Mouse (Mus musculus): ENCODE measurements around the gene Dhx29. TPM values are rescaled to one million over a fixed set of nuclear protein-coding genes. Genes with fewer than 3 reads are reported as not detected.

Gene Dhx29
- polyA plus RNA-seq, 1 experiment from 2014 or later: 19.1 TPM

DNA sequence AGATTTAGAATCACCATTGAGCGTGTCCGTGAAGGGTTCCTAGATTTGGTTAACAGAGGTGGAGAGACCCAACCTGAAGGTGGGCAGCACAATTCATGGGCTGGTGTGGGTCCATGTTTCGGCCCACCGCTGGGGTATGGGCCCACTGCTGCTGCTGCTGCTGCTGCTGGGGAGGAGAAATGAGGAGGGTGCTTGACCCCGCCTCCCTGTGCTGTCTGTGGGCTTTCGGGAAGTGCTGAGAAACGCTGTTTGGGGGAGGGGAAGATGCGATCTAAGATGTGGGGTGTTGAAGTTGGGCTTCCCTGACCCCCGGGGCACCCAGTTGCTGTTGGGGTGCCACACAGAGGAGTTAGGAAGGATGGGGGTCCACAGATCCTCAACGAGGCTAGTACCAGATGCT is 49.5 kb downstream of the Dhx29 start:
- TF ChIP-seq CTCF (IDR thresholded peaks at IDR 0.05; ENCODE audit: low read depth): no peak
- Histone ChIP-seq H3K9me3 (replicated peaks; ENCODE audit: low read length) (no peaks in the 10 kb centered on the region), H3K27ac (no peak overlapping the region), H3K4me3 (replicated peaks; ENCODE audit: low read depth, low read length) (no peak overlapping the region), H3K36me3 (ENCODE audit: insufficient read depth, low read length) (no peaks in the 10 kb centered on the region), H3K4me1 (replicated peaks; ENCODE audit: insufficient read depth, low read length) (no peaks in the 10 kb centered on the region), H3K9ac (ENCODE audit: low read depth, low read length) (no peak overlapping the region), H3K27me3 (ENCODE audit: insufficient read depth, low read length) (no peaks in the 10 kb centered on the region), H3K4me2 (ENCODE audit: low read length) (0 out of 2 replicates have a peak overlapping the region, but pooled peaks have one; percentile 27)
- ATAC-seq (replicated peaks; ENCODE audit: low FRiP score, low read depth): no peak
- 36% methylated on average over 10 of the region's 10 CpGs for WGBS
- DNase-seq (ENCODE audit: low spot score): no peak

DNA sequence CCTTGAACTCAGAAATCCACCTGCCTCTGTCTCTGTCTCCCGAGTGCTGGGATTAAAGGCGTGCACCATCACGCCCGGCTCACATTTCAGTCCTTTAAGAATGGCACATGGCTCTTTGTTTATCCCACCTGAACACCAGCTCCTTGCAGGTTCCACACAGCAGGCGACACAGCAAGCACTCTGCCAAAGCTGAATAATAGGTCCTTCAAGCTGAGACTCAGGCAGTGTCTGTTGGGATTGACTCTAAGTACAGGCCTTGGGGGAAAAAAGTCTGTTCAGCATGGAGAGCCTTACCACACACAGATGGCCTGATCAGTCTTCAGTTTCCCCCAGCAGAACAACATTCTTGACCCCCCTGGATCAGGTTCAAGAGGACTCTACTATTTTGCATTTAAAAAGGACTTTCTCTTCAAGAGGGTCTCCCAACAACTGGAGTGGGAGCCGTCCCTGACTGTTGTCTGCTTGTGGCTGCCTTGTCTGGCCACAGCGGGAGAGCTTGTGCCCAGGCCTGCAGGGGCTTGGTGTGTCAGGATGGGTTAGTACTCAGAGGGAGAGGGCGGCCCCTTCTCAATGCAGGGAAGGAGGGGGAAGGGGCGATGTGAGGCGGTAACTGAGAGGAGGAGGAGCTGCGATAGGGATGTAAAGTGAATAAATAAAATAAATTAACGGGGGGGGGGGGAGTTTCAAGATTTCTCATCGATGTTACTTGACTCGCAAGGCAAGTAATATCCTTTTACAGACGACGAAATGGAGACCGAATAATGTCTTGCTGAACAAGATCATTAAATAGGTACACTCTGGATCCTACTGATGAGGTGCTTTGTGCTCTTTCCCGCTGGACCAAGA is 58.6 kb downstream of the Dhx29 start:
- Histone ChIP-seq H3K9me3 (replicated peaks; ENCODE audit: low read length) (no peaks in the 10 kb centered on the region), H3K4me2 (ENCODE audit: low read length) (peak overlapping the region; percentile 99; the same call in 1 of the 2 replicates), H3K4me3 (replicated peaks; ENCODE audit: low read depth, low read length) (0 out of 2 replicates have a peak overlapping the region, but pooled peaks have one; percentile 49), H3K9ac (ENCODE audit: low read depth, low read length) (no peak overlapping the region), H3K36me3 (ENCODE audit: insufficient read depth, low read length) (no peaks in the 10 kb centered on the region), H3K27ac (no peak overlapping the region), H3K27me3 (ENCODE audit: insufficient read depth, low read length) (peaks cover 42% of the 10 kb centered on the region), H3K4me1 (replicated peaks; ENCODE audit: insufficient read depth, low read length) (peaks cover 17% of the 10 kb centered on the region)
- DNase-seq (ENCODE audit: low spot score): no peak
- ATAC-seq (replicated peaks; ENCODE audit: low FRiP score, low read depth): no peak
- TF ChIP-seq CTCF (IDR thresholded peaks at IDR 0.05; ENCODE audit: low read depth): no peak
- WGBS: 14% methylated on average over 18 of the region's 18 CpGs

- TF ChIP-seq CTCF (IDR thresholded peaks at IDR 0.05; ENCODE audit: low read depth): no peak
- ATAC-seq (replicated peaks; ENCODE audit: low FRiP score, low read depth) (no peak), DNase-seq (ENCODE audit: low spot score) (no peak)
- Histone ChIP-seq H3K4me1 (replicated peaks; ENCODE audit: insufficient read depth, low read length) (peaks cover 17% of the 10 kb centered on the region), H3K9me3 (replicated peaks; ENCODE audit: low read length) (no peaks in the 10 kb centered on the region), H3K27me3 (ENCODE audit: insufficient read depth, low read length) (peaks cover 49% of the 10 kb centered on the region), H3K36me3 (ENCODE audit: insufficient read depth, low read length) (no peaks in the 10 kb centered on the region), H3K9ac (ENCODE audit: low read depth, low read length) (no peak overlapping the region), H3K27ac (no peak overlapping the region), H3K4me2 (ENCODE audit: low read length) (peak overlapping the region; percentile 99), H3K4me3 (replicated peaks; ENCODE audit: low read depth, low read length) (peak overlapping the region; percentile 49; the same call in 1 of the 2 replicates)
- 1% methylated on average over 17 of the region's 17 CpGs for WGBS
These were observed 59.2 kb downstream of the Dhx29 start for GRCm38 (mm10) chr13:112986451-112986950.

- ATAC-seq (replicated peaks; ENCODE audit: low FRiP score, low read depth): peak; percentile 93
- Histone ChIP-seq H3K4me2 (ENCODE audit: low read length) (peak within 1 kb of the TSS; percentile 99), H3K27me3 (ENCODE audit: insufficient read depth, low read length) (peaks cover 55% of the 10 kb centered on the region), H3K9me3 (replicated peaks; ENCODE audit: low read length) (no peaks in the 10 kb centered on the region), H3K9ac (ENCODE audit: low read depth, low read length) (peak within 1 kb of the TSS; percentile 46; the same call in 1 of the 2 replicates), H3K4me1 (replicated peaks; ENCODE audit: insufficient read depth, low read length) (peaks cover 17% of the 10 kb centered on the region), H3K27ac (no peak within 1 kb of the TSS), H3K4me3 (replicated peaks; ENCODE audit: low read depth, low read length) (peak within 1 kb of the TSS; percentile 49), H3K36me3 (ENCODE audit: insufficient read depth, low read length) (no peaks in the 10 kb centered on the region)
- WGBS: 0% methylated on average over 46 of the region's 47 CpGs
- TF ChIP-seq CTCF (IDR thresholded peaks at IDR 0.05; ENCODE audit: low read depth): no peak
- peak; percentile 95 for DNase-seq (ENCODE audit: low spot score)
These were observed 60.3 kb downstream of the Dhx29 start, which contains the start of gene Ccno for GRCm38 (mm10) chr13:112987532-112987943. Gene Ccno (plus strand): TSS chr13:112987802.

DNA sequence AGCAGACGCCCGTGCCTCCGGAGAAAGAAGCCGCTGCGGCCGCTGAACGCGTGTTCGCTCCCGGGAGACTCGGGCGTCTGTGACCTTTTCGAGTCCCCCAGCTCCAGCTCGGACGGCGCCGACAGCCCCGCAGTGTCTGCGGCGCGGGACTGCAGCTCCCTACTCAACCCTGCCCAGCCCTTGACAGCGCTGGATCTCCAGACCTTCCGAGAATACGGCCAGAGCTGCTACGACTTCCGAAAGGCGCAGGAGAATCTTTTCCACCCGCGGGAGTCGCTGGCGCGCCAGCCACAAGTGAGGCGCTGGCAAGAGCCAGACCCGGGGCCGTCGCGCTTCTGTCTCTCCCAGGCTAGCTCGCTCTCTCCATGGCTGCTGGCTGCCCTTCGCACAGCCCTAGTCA is 60.7 kb downstream of the Dhx29 start:
- Histone ChIP-seq H3K9me3 (replicated peaks; ENCODE audit: low read length) (no peaks in the 10 kb centered on the region), H3K36me3 (ENCODE audit: insufficient read depth, low read length) (no peaks in the 10 kb centered on the region), H3K27ac (no peak overlapping the region), H3K9ac (ENCODE audit: low read depth, low read length) (peak overlapping the region; percentile 46; the same call in 1 of the 2 replicates), H3K27me3 (ENCODE audit: insufficient read depth, low read length) (peaks cover 57% of the 10 kb centered on the region), H3K4me3 (replicated peaks; ENCODE audit: low read depth, low read length) (peak overlapping the region; percentile 49), H3K4me2 (ENCODE audit: low read length) (peak overlapping the region; percentile 99), H3K4me1 (replicated peaks; ENCODE audit: insufficient read depth, low read length) (peaks cover 17% of the 10 kb centered on the region)
- no peak for TF ChIP-seq CTCF (IDR thresholded peaks at IDR 0.05; ENCODE audit: low read depth)
- DNase-seq (ENCODE audit: low spot score) (peak; percentile 24), ATAC-seq (replicated peaks; ENCODE audit: low FRiP score, low read depth) (no peak)
- under 1% methylated on average over 35 of the region's 39 CpGs for WGBS

DNA sequence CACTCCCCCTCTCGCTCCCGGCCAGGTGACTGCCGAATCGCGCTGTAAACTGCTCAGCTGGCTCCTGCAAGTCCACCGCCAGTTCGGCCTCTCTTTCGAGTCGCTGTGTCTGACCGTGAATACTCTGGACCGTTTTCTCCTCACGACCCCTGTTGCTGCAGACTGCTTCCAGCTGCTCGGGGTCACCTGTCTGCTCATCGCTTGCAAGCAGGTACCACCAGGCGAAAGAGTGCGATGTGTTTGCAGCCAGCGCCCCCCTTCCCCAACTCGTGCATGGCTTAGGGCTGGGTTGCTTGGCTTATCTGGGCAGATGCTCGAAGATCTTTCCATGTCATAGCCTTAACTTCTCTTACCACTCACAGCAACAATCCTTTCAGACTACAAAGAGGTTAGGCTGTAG is 61.6 kb downstream of the Dhx29 start:
- Histone ChIP-seq H3K9me3 (replicated peaks; ENCODE audit: low read length) (no peaks in the 10 kb centered on the region), H3K27me3 (ENCODE audit: insufficient read depth, low read length) (peaks cover 65% of the 10 kb centered on the region), H3K4me1 (replicated peaks; ENCODE audit: insufficient read depth, low read length) (peaks cover 22% of the 10 kb centered on the region), H3K4me2 (ENCODE audit: low read length) (peak overlapping the region; percentile 99), H3K36me3 (ENCODE audit: insufficient read depth, low read length) (no peaks in the 10 kb centered on the region), H3K9ac (ENCODE audit: low read depth, low read length) (no peak overlapping the region), H3K4me3 (replicated peaks; ENCODE audit: low read depth, low read length) (peak overlapping the region; percentile 16), H3K27ac (no peak overlapping the region)
- ATAC-seq (replicated peaks; ENCODE audit: low FRiP score, low read depth) (no peak), DNase-seq (ENCODE audit: low spot score) (peak; percentile 16)
- 1% methylated on average over 19 of the region's 19 CpGs for WGBS
- no peak for TF ChIP-seq CTCF (IDR thresholded peaks at IDR 0.05; ENCODE audit: low read depth)
